Mouse (Mus musculus) limb, embryonic 14.5 days (tissue): ENCODE results near the gene Lrrc38. TPM values are rescaled to one million over a fixed set of nuclear protein-coding genes. Genes with fewer than 3 reads are reported as not detected.

ENCODE experiments used
- ATAC-seq: fragments of 200-750 bp; cut with Nextera tagmentation; 2 replicates; pipeline ENCODE4 v1.8.0; 2017; ENCODE audit warnings: low read depth, moderate number of reproducible peaks, moderate TSS enrichment; ENCODE audit not compliant: low FRiP score
- DNase-seq: peaks from one replicate; pipeline ENCODE4 v3.0.0-alpha.2; 2015; ENCODE audit warnings: low spot score
- H3K27ac ChIP-seq: fragments of 300-500 bp; sonication (generic); replicated peaks from 2 replicates; pipeline ENCODE4 v1.5.1; 2014; ENCODE audit warnings: low read depth, mild to moderate bottlenecking, low read length, moderate library complexity, mixed read lengths
- H3K27me3 ChIP-seq: fragments of 300-500 bp; sonication (generic); 2 replicates; pipeline ENCODE4 v1.6.1; 2014; ENCODE audit warnings: low read length, mixed read lengths; ENCODE audit not compliant: control insufficient read depth, insufficient read depth
- H3K36me3 ChIP-seq: fragments of 300-500 bp; sonication (generic); 2 replicates; pipeline ENCODE4 v1.6.1; 2014; ENCODE audit warnings: mild to moderate bottlenecking, low read length, moderate library complexity, mixed read lengths; ENCODE audit not compliant: control insufficient read depth, insufficient read depth
- H3K4me1 ChIP-seq: fragments of 300-500 bp; sonication (generic); 2 replicates; pipeline ENCODE4 v1.6.1; 2014; ENCODE audit warnings: antibody characterized with exemption, low read length, mixed read lengths; ENCODE audit not compliant: control insufficient read depth, insufficient read depth
- H3K4me2 ChIP-seq: fragments of 300-500 bp; sonication (generic); replicated peaks from 2 replicates; pipeline ENCODE4 v1.6.1; 2014; ENCODE audit warnings: low read depth, mild to moderate bottlenecking, low read length, moderate library complexity; ENCODE audit not compliant: severe bottlenecking
- H3K4me3 ChIP-seq: fragments of 300-500 bp; sonication (generic); replicated peaks from 2 replicates; pipeline ENCODE4 v1.5.1; 2014; ENCODE audit warnings: low read length
- H3K9ac ChIP-seq: fragments of 300-500 bp; sonication (generic); 2 replicates; pipeline ENCODE4 v1.6.1; 2014; ENCODE audit warnings: mild to moderate bottlenecking, low read depth, low read length, moderate library complexity; ENCODE audit not compliant: severe bottlenecking
- H3K9me3 ChIP-seq: fragments of 300-500 bp; sonication (generic); 2 replicates; pipeline ENCODE4 v1.6.1; 2016; ENCODE audit warnings: low read length; ENCODE audit not compliant: control insufficient read depth
- POLR2A ChIP-seq: fragments of 200-500 bp; IDR thresholded peaks from 2 replicates; pipeline ENCODE4 v1.8.0; 2012; ENCODE audit warnings: inconsistent platforms, mild to moderate bottlenecking, moderate library complexity, borderline replicate concordance; ENCODE audit not compliant: insufficient read depth, insufficient read length; ENCODE audit errors: extremely low read depth
- WGBS: fragments of 180-500 bp; shearing (Covaris S2); extraction: QIAGEN DNeasy Blood & Tissue Kit; methylation state at CpG from one replicate; pipeline ENCODE4 v1.1.7; 2014; 5-methylcytosine and 5-hydroxymethylcytosine counted together
- polyA plus RNA-seq, 2 experiments: library from polyadenylated mRNA; depleted of rRNA in 1 of 2; stranded (reverse) in 1 of 2; unstranded in 1 of 2; fragments of >200 nt; fragmentation: Nextera tagmentation in 1 of 2; extraction: Ambion mirVana in 1 of 2; gene quantifications; 2 replicates each; pipeline versions ENCODE4 v1.2.1 to v1.2.3; 2012 to 2014

Lrrc38 gene
- polyA plus RNA-seq (2012; rRNA removed) (1.8 and 2.4 TPM in 2 replicates), polyA plus RNA-seq (2014; fragmentation: Nextera tagmentation; extraction: Ambion mirVana) (1.2 and 1.5 TPM in 2 replicates)

DNA sequence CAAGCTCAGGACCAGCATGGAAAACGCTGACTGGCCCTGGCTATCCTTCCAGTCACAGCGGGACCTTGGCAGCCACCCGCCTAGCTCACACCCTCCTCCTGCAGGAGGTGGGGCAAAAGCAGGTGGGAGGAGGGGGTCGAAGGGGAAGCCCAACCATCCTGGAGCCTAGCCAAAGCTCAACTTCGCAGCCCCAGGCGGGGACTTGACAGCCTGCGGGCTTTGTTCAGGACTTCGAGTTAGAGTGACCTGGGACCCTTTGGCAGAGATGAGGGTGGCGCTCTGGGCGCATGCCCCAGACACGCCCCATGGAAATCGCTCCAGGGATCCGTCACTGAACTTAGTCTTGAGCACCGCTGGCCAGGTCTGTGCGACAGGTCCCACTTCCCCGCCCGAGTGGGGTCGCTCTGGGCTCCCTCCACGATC, at the start of gene Lrrc38:
TSS of gene Lrrc38 (plus strand) at position 274 of the 423 bp plus-strand sequence.
- Histone ChIP-seq H3K4me3 (peak within 1 kb of the TSS; percentile 52), H3K9ac (peak within 1 kb of the TSS; percentile 56), H3K9me3 (no peaks in the 10 kb centered on the region), H3K4me2 (peak within 1 kb of the TSS; percentile 99), H3K4me1 (peaks cover 11% of the 10 kb centered on the region), H3K27me3 (peaks cover 35% of the 10 kb centered on the region), H3K27ac (0 out of 2 replicates have a peak within 1 kb of the TSS, but pooled peaks have one; percentile 13), H3K36me3 (no peaks in the 10 kb centered on the region)
- ATAC-seq (peak; percentile 56; the same call in 1 of the 2 replicates), DNase-seq (peak; percentile 44)
- TF ChIP-seq POLR2A = no peak
- WGBS = under 1% methylated on average over 9 of the region's 19 CpGs

DNA sequence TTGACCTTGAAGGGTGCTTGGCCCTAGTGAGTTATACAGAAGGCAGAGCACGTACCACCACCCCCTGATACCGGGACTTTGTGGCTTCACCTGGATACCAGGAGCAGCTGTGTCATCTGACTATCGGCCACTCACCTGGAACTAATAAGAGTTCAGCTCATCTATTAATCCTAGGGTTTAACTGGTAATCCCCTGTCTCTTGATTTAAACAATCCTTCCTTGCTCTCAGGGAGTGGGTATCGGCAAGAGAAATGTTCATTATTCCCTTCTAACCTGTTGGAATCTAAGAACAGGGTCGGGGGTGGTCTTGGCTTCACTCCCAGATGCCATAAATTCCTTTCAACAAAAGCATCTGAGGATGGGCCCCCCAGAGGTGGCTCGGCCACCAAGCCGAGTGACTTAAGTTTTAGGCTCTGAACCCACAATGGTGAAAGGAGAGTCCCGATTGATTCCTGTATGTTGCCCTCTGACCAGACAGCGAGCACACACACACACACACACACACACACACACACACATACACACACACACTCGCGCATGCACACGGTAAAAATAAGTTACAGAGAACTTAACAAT, 49.4 kb upstream of the Lrrc38 start:
- DNase-seq = peak; percentile 45
- Histone ChIP-seq H3K27me3 (no peaks in the 10 kb centered on the region), H3K27ac (no peak overlapping the region)

DNA sequence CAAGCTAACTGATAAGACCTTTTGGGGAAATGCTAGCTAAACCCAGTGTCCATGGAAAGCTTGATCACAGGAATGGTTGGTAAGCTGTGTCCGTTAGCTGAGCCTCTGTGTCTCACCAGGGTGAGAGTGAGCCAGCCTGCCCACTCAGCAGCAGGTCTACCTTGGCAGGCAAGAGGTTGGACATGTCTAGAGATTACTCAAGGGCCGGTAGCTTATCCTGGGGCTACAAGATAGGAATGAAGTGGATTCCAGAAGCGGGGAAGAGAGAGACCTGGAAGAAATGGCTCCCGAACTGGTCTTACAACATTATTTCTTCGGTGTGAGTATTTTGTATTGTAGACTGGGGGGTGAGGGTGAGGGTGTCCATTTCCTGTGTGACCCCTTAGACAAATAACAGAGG, 48.5 kb upstream of the Lrrc38 start:
- no peak for TF ChIP-seq POLR2A

More for the DNA sequence above, 49.4 kb upstream of the Lrrc38 start:
- peak overlapping the region; percentile 52 for H3K4me3 ChIP-seq
- no peaks in the 10 kb centered on the region for H3K9me3 ChIP-seq
- no peak for TF ChIP-seq POLR2A
- H3K9ac ChIP-seq = peak overlapping the region; percentile 59
- peaks cover 43% of the 10 kb centered on the region for H3K4me1 ChIP-seq
- H3K4me2 ChIP-seq = peak overlapping the region; percentile 90
- ATAC-seq = no peak
- no peaks in the 10 kb centered on the region for H3K36me3 ChIP-seq
- WGBS = 4% methylated on average over 12 of the region's 12 CpGs

DNA sequence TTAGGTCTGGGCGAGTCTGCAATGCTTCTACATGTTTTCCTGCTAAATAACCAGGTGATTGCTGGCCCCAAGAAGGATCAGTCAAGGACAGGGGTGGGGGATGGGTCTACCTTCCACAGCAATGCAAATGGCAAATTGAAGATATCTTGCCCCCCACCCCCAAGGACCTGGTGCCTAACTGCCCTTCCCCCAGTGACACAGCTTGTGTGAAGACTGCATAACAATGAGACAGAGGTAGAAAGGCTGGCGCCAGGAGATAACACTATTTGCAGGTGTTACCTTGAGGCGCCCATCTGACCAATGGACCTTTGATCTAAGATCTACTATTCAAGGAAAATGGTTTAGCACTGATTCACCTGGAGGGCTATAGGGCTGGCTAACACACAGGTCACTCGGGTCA, 47.7 kb upstream of the Lrrc38 start:
- H3K9me3 ChIP-seq = no peaks in the 10 kb centered on the region
- no peak overlapping the region for H3K4me3 ChIP-seq
- no peaks in the 10 kb centered on the region for H3K36me3 ChIP-seq
- ATAC-seq = no peak
- no peaks in the 10 kb centered on the region for H3K27me3 ChIP-seq
- TF ChIP-seq POLR2A = no peak
- H3K4me2 ChIP-seq = no peak overlapping the region
- no peak for DNase-seq
- no peak overlapping the region for H3K27ac ChIP-seq
- no peak overlapping the region for H3K9ac ChIP-seq
- H3K4me1 ChIP-seq = peaks cover 29% of the 10 kb centered on the region
- 66% methylated on average over 4 of the region's 4 CpGs for WGBS

More for the DNA sequence above, 48.5 kb upstream of the Lrrc38 start:
- ATAC-seq = no peak
- no peak for DNase-seq
- Histone ChIP-seq H3K4me3 (no peak overlapping the region), H3K27me3 (no peaks in the 10 kb centered on the region), H3K9ac (no peak overlapping the region), H3K27ac (no peak overlapping the region), H3K9me3 (no peaks in the 10 kb centered on the region), H3K4me1 (peaks cover 37% of the 10 kb centered on the region), H3K4me2 (peak overlapping the region; percentile 90; the same call in 1 of the 2 replicates), H3K36me3 (no peaks in the 10 kb centered on the region)
- WGBS = 49% methylated on average over 5 of the region's 5 CpGs

DNA sequence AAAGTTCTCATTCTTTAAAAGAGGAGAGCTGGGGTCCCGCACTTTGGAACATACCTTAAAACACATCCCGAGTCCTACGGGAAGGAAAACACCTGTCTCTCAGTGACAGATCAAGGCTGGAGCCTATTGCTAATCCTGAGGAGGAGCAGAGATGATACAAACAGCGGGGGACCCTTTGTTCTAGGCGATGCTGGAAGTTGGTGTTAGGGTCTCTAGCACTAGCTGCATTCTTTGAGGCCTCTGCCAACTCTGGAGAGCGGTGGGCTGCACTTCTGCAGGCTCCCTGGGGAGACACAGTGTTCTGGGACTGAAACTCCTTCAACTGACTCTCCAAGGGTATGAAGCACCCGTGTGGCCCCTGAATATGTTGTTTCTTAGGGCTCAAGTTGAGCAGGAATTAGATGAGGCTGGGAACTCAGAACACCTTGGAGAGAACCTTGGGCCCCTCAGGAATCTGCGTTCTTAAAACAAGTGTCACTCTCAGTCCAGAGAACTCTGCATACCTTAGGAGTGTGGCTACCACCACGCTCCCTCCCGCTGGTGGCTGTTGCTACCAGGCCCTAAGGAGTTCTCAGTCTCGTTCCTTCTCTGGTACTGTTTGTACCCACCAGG, 47.2 kb upstream of the Lrrc38 start:
- no peak for TF ChIP-seq POLR2A
- H3K4me1 ChIP-seq = peaks cover 24% of the 10 kb centered on the region
- WGBS = 48% methylated on average over 11 of the region's 11 CpGs
- ATAC-seq (no peak), DNase-seq (no peak)
- H3K9me3 ChIP-seq = no peaks in the 10 kb centered on the region
- no peak overlapping the region for H3K4me2 ChIP-seq
- H3K27ac ChIP-seq = no peak overlapping the region
- no peaks in the 10 kb centered on the region for H3K36me3 ChIP-seq
- no peak overlapping the region for H3K4me3 ChIP-seq
- H3K9ac ChIP-seq = no peak overlapping the region
- no peaks in the 10 kb centered on the region for H3K27me3 ChIP-seq
